Mouse (Mus musculus) thymus, postnatal 4 days (tissue): ENCODE results near the gene Akap13.
"Not testable (repeated sequence)": the region's sequence is repeated elsewhere in the genome, so short reads cannot be mapped to it uniquely, and the experiment has no call there.

Experiments used
- DNase-seq: peaks from one replicate; pipeline ENCODE4 v3.0.0; 2021

Gene Akap13

GRCm38 (mm10) chr7:75608716-75609115 is 153.4 kb downstream of the Akap13 start:
- DNase-seq = peak; percentile 52

GRCm38 (mm10) chr7:75609456-75610262 is 154.3 kb downstream of the Akap13 start:
- DNase-seq = peak; percentile 72

DNA sequence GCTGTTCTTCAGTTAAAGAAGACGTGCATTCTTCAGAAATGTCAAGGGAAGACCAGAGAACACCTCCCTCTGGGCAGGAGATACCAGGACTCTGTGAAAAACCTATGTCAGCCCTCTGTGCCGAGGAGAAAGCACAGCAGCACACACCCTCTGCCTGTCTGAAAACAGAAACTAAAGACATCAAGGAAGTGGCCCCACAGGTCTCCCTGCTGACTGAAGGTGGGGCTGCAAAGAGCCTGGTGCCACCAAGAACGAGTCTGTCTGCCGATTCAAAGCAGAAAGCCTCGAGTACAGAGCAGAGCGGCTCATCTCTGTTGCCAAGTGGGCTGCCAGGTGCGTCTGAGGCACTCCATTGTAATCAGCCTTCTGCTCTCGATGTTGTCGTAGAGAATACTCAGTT is 155.1 kb downstream of the Akap13 start:
- DNase-seq = peak; percentile 76

DNA sequence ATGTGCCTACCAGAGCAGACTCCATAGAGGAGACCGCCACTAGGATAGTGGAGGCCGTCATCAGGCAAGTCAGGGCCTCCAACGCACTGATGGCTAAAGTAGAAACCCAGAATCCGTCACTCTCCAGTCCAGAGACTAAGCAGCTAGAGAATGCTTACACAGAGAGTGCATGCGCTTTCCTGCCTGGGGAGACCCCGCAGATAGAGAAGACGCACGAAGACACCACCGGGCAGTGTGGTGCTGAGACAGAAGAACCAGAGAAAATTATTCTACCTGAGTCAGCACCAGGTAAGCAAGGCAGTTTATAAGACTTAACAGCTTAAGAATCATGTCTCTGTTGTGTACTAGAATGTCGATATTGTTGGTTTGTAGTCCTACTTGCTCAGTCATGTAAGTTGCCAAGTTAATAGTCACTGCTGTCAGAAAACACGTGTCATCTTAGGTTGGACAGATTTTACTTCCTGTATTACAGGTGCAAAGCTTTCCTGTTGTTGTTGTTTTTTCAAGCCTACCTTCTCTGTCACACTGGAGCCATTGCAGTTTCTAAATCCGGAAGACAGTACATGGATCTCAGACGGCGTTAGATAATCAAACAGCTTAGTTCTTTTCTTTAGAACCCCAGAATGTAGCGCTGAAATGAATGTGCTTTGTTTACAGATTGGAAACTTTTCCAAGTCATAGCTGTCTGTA is 156.1 kb downstream of the Akap13 start:
- DNase-seq = no peak

- DNase-seq = peak; percentile 59
These were observed 156.8 kb downstream of the Akap13 start for GRCm38 (mm10) chr7:75612000-75612682.

DNA sequence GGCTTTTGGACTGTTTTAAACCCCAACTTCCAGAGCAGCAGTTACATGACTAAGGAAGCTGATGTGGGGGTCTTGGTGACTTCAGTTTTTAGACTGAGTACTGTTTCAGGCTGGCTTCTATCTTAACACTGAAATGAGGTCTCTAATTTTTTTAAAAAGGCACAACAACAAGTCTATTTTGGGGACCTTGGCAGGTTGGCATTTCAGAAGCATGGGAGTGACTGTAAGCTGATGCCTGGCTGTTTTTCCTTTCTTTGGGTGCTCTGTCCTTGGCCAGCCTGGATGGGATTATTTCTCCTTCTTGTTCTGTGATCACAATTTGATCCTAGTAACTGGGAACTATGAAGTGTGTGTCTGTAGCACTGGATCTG is 157.3 kb downstream of the Akap13 start:
- DNase-seq = no peak

DNA sequence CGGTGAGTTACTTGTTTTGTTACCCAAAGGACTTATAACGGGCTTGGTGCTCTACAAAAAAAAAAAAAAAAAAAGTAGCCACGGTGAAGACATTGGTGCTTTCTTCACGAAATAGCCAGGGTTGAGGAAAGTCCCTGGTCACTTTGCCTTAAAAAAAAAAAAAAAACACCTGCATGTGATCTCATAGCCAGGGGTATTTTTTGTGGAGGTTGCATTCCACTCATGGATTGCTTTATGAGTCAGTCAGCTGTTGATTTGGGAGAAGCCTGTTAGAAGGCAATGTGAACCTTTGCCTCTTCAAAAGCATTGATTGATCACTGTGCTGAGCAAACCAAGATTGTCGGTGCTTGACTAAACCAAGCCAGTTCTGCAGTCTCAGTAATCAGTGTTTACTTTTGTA is 157.9 kb downstream of the Akap13 start:
- no peak for DNase-seq

- no peak for DNase-seq
These were observed 159.5 kb downstream of the Akap13 start for GRCm38 (mm10) chr7:75614826-75615225.

DNA sequence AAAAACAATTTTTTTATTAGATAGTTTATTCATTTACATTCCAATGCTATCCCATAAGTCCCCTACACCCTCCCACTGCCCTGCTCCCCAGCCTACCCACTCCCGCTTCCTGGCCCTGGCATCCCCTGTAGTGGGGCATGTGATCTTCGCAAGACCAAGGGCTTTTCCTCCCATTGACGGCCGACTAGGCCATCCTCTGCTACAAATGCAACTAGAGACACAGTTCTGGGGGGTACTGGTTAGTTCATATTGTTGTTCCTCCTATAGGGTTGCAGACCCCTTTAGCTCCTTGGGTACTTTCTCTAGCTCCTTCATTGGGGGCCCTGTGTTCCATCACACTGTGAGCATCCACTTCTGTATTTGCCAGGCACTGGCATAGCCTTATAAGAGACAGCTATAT is 161.9 kb downstream of the Akap13 start:
- not testable (repeated sequence) for DNase-seq

DNA sequence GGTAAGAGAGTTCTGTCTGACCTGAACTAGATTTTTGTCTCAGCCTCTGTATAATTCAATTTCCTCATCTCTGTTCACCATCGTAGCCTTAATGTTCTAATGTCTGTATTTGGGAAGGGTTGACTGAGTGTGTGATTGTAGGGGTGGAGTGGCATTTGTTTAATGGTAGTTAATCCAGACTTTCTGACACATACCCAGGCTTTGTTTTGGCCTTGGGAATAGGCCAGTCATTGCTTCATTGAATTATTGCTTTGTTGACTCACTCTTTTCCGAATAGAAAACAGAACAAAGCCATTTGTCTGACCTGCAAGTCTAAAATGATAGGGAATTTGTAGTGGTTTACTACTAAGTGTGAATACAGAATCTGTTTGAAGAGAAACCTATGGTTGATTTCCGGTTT is 163.4 kb downstream of the Akap13 start:
- DNase-seq = no peak

GRCm38 (mm10) chr7:75619875-75620274 is 164.5 kb downstream of the Akap13 start:
- DNase-seq = no peak

GRCm38 (mm10) chr7:75620395-75620960 is 165.1 kb downstream of the Akap13 start:
- DNase-seq = no peak

DNA sequence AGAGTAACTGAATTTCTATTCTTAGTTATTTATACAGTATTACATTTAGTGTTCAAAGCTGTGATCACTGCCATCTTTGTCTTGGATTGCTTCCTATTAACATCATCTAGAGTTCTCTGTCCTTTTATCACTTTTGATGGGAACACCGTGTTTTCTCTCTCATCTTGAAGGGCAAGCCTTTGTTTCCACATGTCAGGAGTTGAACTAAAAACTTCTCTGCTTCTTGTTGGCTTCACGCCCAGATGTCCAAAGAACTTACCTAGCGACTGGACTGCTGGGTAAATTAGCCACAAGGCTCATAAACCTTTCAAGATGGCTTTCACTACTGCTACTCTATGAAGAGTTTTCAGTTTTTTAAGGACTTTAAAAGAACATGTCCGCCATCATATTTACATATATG is 165.6 kb downstream of the Akap13 start:
- no peak for DNase-seq

GRCm38 (mm10) chr7:75627831-75628230 is 172.5 kb downstream of the Akap13 start:
- no peak for DNase-seq

DNA sequence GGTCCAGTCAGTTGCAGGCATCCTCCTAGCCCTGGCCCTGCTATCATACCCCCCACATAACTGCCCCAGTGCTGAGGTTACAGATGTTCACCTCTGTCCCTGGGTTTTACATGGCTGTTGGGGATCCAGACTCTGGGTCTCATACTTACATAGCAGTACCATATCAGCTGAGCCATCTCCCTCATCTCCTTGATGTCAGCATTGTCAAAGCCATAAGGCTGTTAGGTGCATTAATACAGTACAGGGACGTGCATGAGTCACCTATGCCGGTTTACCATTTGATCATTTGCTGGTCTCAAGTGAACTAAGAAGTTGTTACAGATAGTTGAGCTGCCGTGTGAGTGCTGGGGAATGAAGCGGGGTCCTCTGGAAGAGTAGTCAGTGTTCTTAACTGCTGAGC is 174.3 kb downstream of the Akap13 start:
- no peak for DNase-seq

DNA sequence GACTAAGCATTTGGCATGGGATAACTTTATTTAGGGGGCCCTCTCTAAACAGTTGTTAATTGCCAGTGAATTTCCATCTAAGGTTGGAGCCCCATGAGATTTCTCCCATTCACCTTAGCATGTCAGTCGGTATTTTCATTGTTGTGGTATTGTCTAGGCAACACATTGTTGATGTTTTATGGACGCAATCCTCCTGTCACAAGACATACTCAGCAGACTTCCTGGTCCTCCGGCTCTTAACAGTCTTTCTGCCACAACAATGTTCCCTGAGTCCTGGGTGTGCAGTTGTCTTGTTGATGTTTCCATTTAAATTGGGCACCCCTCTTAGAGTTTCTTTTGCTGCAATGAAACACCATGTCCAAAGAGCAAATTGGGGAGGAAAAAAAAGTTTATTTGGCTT is 177.6 kb downstream of the Akap13 start:
- no peak for DNase-seq

GRCm38 (mm10) chr7:75633393-75633792 is 178.1 kb downstream of the Akap13 start:
- no peak for DNase-seq

GRCm38 (mm10) chr7:75633807-75634526 is 178.6 kb downstream of the Akap13 start:
- no peak for DNase-seq

DNA sequence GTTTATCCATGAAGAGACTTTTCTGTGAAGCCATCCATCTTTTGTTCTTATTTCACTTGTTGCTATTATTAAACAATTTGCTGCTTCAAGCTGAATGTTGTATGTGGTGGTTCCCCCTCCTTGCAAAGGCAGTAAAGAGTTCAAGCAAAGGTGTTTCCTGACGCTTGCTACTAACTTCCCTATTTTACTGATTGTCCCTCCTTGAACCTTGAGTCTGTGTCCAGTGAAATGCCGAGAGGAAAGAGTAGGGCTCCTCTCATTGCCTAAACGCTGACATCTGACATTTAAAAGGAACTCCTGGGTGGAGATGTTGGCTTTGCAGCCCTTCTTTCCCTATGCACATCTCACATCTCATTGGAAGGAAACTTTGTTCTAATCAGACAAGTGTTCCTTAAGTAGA is 183.4 kb downstream of the Akap13 start:
- no peak for DNase-seq

DNA sequence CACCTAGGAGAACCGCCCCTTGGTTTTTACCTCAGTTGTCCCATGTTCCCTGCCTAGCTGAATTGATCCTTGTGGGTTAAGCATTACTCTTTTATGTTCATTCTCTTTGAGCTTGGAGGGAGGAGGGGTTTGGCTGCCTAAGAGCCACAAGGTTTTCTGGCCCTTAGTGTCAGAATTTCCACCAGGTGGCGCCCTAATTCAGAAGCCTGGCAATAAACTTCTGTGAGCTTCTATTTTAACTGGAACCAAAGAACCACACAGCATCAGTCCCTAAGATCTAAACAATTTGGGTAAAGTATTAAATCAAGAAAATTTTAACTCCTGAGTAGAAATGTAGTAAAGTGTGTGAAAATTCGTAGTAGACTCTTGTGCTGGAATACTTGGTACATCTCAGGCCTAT is 184.2 kb downstream of the Akap13 start:
- DNase-seq = peak; percentile 89

DNA sequence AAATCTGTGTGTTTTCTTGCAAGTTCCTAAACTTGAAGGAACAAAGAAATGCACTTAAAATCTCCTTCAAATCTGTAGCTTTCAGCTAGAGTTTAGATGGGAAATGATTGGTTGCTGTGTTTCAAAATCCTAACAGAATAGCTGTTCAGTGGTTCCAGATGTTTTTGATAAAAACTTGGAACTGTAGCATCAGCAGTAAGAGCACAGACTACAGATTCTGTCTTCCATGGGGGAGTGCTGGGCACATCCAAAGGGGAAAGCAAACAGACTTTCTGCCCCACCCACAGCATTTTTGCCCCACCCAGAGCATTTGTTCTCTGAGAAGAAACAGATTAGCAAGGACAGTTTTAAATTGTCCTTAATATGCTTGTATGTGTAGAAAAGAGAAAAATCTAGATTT is 184.7 kb downstream of the Akap13 start:
- no peak for DNase-seq

DNA sequence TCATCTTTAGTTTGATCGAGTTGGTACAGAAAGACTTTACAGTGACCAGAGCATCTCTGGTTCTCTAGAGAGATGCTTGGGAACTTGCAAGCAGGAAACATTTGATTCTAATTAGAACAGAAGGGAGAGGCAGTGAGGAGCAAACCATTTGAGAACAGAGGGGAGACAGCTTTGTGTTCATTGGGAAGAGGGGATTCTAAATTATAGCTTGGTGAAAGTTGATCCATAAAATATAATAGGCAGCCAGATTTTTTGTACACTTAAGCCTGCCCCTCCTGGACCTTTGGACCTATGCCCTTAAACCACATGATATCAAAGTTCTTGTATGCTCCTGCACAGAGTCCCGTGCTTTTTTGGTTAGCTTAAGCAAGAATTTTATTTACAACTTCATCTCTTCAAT is 185.3 kb downstream of the Akap13 start:
- no peak for DNase-seq
